Mouse (Mus musculus) T-cell, adult 2 months (primary cell): Measurements from ENCODE around the gene Cldnd2.

Source experiments
- DNase-seq: peaks from one replicate; pipeline ENCODE4 v3.0.0; 2022; ENCODE audit warnings: low spot score

Cldnd2 gene

DNA sequence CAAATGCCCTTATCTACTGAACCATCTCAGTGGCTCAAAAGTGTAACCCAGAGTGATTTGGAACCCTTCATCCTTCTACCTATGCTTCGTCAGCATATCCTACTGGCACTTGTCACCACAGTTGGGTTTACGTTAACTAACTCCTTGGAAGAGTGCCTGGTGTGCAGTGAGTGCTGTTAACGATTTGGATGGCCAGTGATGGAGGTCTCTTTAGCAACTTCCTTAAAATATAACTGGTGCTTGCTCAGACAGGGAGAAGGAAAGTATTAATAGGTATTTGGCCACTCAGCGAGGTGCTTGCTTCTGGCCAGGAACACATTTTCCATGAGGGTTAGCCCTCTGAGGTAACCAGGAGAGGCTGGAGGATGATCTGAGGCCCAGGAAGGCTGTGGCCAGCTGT lies 7.2 kb downstream of the Cldnd2 start:
- DNase-seq: no peak

DNA sequence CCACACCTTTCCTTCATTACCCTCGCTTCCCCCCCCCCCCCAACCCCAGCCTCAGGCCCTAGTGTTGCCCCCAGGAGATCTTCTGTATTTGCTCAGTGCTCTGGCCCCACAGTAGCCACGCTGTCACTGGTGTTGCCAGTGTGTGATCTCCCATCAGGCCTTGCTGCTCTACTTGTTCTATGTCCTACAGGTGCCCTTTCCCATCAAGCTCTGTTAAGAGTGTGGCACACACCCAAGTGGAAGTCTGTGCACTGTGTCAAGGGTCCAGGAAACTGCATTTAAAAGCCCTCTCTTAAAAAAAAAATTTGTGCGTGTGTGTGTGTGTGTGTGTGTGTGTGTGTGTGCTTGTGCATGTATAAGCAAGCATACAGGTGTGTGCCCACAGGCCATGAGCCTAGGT lies 7.7 kb downstream of the Cldnd2 start:
- DNase-seq: no peak

DNA sequence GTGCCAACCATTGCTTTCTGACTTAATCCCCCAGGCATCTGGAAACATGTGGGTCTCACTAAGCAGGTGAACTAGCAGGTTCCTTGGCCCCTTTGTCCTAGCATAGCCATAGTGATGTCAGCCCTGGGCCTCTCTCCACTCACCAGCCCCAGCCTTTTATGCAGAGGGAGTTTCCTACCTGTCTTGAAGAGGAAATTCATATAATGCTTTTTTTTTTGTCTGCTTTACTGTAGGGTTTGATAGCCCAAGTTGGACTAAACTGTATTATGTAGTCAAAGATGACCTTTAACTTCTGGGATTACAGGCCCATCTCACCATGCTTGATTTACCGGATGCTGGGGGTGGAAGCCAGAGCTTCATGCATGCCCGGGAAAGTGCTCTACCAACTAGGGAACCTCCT lies 9.2 kb downstream of the Cldnd2 start:
- DNase-seq: no peak

DNA sequence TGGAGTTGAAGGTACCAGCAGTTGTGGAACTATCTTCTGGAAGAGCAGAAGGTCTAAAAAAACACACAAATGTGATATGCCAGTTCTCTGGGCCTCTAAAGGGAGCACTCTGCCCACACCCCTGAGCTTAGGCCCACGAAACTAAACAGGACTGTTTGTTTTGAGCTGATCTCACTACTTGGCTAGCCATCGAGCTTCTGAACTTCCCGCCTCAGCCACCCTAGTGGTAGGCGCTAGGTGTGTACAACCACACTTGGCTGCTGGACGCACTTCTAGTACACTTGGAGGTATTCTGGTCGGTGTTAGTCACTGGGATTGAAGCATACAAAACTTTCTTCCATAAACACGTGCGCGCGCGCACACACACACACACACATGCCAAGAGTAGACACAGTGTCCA lies 11.1 kb downstream of the Cldnd2 start:
- DNase-seq: no peak

DNA sequence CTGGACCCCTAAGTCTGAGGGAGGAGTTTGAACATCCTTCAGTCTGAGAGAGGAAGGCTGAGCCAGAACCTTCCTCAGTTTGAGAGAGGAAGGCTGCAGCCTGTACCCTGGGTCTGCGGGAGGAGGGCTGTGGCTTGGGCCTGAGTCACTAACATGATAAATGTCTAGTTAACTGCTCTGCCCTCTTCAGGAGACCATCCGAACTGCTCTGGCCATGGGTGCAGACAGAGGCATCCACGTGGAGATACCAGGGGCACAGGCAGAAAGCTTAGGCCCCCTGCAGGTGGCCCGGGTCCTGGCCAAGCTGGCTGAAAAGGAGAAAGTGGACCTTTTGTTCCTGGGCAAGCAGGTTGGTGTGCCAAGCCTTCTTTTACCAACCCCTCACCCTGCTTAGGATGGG lies 12.0 kb downstream of the Cldnd2 start:
- DNase-seq: peak; percentile 52

DNA sequence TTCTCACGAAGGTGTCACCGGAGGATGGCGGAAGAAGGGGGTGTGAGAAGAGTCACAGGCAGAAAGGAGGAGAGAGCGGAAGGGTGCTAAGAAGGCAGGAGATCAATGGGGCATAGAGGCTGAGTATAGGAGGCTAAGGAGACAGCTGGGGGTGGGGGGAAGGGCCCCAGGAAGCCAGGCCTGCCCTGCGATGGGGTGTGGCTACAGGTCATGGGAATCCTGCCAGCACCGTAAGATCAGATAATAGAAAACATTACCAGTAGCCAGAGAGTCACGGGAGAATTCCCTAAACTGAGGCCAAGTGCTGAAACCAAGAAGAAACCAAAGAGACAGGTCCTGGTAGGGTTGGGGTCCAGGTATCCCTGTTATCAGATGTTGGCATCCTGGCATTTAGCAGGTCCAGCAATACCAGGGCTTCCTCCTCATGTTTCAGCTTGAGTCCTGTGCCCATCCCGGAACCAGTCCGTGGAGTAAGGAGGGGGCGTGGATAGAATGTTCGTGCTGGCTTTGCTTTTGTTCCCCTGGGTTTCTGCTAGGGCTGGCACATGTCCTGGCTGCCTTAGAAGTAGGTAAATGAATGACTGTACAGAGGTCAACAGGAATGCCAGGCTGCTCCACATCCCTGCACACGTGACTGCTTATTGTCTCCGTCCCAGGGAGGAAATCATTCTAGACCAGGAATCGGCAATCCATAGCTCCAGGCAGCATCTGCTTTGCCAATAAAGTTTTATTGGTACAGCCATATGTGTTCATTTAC lies 13.2 kb downstream of the Cldnd2 start:
- DNase-seq: no peak

DNA sequence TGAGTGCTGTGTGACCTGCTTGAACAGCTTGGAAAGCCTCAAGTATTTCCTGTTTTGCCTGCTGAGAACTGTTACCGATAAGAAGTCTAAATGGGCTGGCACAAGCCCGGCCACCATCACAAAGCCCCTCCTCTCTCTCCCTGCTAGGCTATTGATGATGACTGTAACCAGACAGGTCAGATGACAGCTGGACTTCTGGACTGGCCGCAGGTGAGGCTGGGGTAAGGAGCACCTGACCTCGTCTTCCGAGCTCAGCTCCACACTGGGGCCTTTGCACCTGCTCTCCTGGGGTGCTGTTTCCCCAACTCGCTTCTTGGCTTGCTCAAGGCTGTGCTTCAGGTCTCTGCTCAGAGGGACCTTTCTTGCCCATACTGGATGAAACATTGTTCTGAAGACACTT lies 13.8 kb downstream of the Cldnd2 start:
- no peak for DNase-seq

DNA sequence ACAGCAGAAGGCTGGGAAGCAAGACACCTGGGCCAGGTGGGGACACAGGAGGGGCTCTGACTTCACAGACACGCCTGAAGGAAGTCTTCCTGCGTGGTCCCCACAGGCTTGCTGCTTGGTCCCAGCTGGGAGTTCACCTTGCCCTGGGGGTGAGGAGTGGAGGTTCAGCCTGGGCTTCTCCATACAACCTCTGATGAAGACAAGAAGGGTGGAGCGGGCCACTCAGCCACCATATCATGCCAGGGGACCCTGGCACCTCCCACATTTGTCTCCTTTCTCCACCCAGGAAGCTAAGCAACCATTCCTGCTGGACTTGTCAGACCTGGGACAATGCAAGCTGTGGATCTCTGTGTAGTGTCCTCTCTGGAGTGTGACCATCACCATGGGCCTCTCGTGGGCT lies 22.3 kb downstream of the Cldnd2 start, which contains the start of gene Vsig10l:
TSS of gene Vsig10l (plus strand) at position 301 of the 400 bp plus-strand sequence.
- no peak for DNase-seq

DNA sequence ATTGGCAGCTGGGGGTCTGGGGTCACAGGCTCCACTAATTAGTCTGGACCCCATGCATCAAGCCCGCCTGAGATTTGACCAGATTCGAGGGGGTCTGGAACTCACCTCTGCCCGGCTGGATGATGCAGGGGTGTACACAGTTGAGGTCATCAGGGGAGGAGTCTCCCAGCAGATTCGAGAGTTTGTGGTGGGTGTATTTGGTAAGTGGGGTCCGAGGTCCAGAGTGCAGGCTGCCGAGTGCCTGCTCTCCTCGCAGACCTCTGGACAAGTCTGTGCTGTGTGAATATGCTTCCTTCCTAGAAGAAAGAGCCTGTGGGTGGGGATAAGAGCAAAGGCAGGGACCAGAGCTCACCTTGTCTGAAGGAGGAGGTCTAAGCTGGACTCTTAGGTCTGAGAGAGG lies 23.4 kb downstream of the Cldnd2 start:
- DNase-seq: no peak

DNA sequence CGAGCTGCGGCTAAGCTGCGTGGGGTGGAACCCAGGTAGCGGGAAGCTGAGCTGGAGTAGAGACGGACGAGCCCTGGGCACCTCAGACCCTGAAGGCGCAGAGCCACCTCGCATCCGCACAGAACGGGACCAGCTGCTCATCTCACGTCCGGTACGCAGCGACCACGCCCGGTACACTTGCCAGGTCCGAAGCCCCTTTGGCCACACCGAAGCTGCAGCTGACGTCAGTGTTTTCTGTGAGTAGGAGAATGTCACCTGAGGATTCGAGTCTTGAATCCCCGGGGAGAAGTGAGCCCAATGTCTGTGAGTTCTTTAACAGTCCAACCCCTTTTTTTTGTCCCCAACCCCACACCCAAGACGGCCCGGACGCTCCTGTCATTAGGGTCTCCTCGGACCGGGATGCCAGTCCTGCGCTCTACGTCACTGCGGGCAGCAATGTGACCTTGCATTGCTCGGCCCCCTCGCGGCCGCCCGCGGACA lies 24.3 kb downstream of the Cldnd2 start:
- DNase-seq: peak; percentile 12

DNA sequence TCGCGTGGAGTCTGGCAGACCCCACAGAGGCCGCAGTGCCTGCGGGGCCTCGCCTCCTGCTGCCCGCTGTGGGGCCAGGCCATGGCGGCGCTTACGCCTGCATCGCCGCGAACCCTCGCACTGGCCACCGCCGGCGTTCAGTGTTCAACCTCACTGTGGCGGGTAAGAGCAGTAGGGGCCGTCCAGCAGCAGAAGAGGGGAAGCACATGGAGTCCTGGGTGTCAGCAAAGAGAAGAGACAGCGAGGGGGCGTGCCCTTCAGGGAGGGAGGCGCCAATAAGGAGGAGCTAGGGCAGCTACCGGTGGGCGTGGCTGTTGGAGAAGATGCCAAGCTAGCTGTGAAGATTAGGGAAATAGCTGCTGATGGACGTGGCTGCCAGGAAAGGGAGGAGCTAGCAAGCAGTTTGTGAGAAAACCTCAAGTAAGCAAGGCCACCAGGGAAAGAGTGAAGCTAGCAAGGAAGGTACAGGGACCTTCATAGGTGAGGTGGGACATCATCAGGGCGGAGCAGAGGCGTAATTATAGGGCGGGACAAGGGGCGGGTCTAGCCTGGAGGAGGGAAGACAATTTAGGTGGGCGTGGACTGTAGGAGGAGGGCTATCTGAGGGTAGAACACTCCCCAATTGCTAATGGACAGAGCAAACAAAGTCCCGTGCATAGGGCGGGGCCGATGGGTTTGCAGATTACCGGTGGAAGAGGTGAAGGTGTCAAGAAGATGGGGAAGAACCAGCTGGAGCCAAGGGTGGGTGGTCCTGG lies 24.9 kb downstream of the Cldnd2 start:
- peak; percentile 88 for DNase-seq

DNA sequence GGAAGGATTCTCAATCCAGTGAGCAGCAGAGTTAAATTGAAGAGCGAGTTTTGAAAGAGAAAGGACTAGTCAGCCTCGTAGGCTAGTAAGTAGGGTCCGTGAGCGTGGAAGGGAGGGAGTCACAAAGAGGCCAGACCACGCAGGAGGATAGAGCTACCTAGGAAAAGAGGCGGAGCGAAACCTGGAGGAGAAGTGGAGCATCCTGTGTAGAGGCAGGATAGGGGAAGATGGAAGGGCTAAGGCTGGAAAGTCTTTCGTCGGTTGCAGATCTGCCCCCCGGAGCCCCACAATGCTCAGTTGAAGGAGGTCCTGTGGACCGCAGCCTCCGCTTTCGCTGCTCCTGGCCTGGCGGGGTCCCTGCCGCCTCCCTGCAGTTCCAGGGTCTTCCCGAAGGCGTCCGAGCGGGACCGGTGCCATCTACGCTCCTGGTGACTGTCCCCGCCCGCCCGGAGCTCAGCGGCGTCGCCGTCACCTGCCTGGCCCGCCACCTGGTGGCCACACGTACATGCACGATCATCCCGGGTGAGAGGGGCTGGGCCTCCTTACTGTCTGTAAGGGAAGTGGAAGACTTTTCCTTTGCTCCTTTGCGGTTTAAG lies 25.6 kb downstream of the Cldnd2 start:
- DNase-seq: peak; percentile 83

DNA sequence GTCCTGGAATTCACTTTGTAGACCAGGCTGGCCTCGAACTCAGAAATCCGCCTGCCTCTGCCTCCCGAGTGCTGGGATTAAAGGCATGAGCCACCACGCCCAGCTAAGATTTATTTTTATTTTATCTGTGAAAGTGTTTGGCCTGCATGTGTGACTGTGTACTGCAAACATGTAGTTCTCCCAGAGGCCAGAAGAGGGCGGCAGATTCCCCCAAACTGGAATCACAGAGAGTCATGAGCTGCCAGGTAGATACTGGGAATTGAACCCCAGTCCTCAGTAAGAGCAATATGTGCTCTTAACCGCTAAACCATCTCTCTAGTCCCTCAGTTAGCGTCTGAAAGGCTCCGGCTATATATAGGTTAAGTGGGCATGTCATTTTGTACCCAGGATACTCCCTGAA lies 29.8 kb downstream of the Cldnd2 start:
- peak; percentile 36 for DNase-seq

DNA sequence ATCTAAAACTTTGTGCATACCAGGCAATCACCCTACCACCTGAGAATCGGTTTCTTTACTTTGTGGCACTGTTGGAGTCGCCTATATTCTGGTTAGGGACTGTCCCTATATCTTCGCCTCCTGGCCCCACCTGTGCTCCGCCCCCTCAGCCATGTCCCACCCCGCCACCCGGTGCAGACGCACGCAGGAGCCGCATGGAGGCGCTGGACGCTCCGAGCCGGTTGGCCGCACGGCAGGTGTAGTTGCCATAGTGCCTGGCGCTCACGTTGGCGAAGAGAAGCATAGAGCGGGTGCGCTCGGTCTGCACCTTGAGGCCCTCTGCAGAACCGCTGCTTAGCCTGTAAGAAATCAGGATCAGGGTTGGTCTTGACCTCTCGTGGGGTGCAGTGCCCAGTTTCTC lies 35.1 kb downstream of the Cldnd2 start:
- DNase-seq: peak; percentile 57

DNA sequence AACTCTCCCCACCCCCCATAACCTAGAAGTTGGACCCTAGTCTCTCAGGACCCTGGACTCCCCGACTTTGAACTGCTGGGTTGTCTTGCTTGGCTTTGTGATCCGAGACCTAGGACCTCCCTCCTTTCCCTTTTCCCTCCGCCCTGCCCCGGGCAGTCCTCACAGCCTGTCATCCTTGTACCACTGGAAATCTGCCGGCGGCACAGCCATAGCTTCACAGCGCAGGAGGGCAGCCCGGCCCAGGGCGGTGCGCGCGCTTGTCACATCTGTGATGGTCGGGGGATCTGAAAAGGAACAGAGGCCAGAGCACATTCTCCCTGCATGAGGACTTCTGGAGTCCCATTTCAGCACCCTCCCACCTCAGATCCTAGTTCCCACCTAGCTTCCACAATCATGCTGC lies 35.8 kb downstream of the Cldnd2 start:
- no peak for DNase-seq

DNA sequence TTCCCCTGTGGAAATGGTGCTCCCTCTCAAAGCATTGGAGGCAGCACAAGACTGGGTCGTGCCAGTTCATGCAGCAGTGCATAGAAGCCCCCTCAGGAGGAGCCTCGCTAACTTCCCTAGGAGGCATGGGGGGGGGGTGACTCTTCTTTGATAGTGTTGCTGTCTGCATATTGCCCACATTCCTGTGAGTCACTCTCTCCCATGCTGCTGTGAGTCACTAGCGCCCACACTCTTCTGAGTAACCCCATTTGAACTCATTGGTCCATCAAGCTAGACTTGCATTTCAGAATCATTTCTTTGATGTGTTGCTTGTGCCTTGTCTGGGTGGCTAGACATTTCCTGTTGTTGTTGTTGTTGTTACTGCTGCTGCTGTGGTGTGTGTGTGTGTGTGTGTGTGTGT lies 40.6 kb downstream of the Cldnd2 start:
- no peak for DNase-seq

DNA sequence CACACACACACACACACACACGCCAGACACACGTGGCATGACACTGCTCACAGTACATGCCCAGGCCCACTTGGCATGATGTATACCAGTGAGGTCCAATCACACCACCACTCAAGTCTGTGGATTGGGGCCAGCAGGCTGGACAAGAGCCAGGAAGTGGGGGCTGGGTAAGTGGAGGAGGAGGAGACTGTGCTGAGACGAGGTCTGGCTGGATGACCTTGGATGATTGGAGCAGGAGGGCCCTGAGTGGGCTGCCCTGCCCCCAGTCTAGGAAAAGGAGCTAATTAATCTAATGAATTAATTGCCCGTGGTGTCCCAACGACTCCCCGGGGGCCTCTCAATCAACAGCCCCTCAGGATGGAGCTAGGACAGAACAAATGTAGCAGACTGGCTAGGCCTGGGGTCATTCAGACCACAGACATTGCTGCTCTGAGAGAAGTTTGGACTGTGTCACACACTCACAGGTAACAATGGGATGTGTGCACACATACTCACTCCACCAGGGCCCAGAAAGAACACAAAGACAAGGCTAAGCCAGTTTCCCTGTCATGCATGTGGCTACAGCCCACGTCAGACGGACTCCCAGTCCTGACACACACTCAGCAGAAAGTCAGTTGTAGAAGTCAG lies 41.6 kb downstream of the Cldnd2 start:
- DNase-seq: no peak

DNA sequence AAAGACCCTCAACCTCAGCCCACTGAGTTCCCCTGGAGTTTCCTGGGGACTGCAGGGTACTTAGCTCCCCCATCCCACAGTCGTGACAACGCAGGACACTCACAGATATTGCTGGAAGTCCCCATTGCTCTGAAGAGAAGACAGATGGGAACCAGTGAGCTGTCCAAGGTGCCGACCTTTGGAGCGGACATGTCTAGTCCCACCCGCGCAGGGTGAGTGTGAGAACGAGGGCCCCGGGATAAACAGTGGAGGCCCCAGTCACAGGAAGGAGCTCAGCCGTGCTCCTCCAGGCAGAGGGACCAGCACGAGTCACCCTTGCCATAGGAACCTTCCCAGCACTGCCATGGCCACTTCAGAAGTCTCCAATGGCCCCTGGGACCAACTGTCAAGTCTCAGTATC lies 42.7 kb downstream of the Cldnd2 start:
- no peak for DNase-seq

DNA sequence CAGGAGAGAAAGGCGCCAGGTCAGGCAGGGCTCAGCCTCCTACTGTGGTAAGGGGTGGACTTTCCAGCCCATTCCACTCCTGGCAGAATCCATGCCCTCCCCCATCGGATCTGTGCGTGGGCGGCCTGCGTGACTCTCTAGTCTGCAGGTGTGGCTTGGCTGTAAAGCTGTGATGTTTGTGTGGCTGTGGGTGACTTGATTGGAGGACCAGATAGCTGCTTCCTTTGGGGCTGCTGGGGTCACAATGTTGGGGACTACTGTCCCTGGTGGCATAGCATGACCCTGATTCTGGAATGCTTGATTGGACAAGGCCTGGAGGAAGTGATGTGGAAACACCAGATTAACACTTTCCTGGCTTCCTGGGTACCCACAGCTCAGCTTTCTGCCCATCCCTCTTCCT lies 48.1 kb downstream of the Cldnd2 start:
- DNase-seq: no peak

DNA sequence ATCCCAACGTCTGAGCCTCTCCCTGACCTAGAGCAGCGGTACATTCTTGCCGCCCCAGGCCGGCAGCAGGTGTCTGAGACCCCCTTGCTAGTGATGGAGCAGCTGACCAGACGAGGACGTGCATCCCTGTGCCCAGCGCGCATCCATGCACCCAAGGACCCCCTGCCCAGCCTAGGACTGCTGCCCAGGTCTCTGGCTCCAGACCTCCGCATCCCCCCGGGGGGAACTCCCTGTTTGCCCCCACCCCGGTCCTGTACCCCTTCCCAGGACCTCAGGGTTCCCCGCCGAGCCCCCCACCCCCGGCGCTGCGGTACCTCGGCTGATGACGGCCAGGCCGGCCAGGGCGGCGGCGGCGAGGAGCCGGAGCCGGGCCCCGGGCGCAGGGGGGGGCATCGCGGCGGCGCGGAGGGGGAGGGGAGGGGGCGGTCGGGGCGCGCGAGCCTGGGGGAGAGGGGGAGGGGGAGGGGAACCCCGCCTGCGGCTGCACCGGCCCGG lies 49.1 kb downstream of the Cldnd2 start, which contains the start of gene Iglon5:
TSS of gene Iglon5 (minus strand) at position 445 of the 495 bp plus-strand sequence.
- DNase-seq: no peak

DNA sequence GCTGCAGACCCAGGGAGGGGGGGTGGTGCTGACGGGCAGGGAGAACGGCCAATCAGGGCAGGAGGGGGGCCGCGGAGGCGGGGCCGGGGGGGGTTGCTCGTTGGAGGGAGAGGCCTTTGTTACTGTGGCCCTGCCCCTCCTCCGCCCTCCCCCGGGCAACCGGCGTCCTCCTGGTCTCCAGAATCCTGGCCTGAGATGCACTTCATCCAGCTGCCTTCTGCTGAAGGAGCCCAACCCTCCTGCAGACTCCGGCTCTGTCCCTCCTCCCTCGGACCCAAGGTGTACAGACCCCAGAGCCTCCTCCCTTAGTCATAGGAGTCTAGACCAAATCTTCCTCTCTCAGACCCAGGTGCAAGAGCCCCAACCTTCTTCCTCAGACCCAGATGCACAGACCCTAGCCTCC lies 49.6 kb downstream of the Cldnd2 start:
- DNase-seq: no peak

DNA sequence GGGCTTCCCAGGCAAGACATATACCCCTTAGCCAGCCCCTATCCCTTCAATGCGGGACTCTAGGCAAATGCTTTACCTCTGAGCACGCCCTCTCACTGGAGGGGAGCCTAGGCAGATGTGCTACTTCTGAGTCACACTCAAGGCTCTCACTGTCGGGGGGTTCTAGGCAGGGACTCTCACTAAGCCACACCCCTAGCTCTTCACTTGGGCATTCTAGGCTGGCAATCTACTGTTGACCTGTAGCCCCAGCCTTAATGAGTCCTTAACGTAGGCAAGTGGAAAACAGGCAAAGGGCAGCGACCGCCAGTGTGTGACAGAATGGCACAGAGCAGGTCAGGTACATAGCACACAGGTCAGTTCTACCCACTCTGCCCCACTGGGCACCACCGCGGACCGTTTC lies 50.3 kb downstream of the Cldnd2 start:
- DNase-seq: no peak
